Mouse (Mus musculus): ENCODE measurements at regions not wholly inside any gene's neighbourhood (a gene's known extent, or its start where the extent isn't known, plus 50 kb on each side); places are given as distances from the start of the nearest gene placed in this dataset.

DNA sequence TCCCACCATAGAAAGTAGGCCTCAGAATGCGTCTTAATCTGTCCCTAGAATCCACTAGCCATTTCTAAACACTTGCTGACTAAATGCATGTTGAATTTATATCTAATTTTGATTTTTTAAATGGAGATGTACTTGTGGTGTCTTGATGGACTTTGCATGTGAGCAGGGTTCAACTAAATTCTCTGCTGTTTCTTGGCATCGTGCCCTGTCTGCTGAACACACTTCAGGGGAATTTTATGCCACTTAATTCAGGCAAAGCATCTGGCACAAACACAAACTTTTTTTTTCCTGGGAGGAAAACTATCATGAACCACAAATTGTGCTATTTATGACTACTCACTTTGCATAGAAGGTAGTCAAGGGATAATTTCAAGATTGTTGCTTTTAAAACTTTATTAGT, 87.7 kb downstream of the Stc2 start:
- TF ChIP-seq CTCF (conservative IDR thresholded peaks at IDR 0.05; ENCODE audit: low read length) (no peak), POU5F1 (IDR thresholded peaks at IDR 0.05; ENCODE audit: borderline replicate concordance, low read length) (no peak), NANOG (IDR thresholded peaks at IDR 0.05; ENCODE audit: borderline replicate concordance, low read length) (no peak)
